ENCODE assay signal across 8 mouse cellular contexts in genomic region chr13:51930301-51930747, GRCm38 (mm10).
A peak's percentile ranks its signal among the peaks of the same experiment; 100 is the strongest.
DNase-seq lines count a peak whose midpoint lies in the region; ATAC-seq and TF ChIP-seq lines count a peak whose summit lies in the region.
"Had no signal": no experiment of that assay in that cellular context is flagged by ENCODE, and none has a peak within 500 bp of the region (broad histone marks: within the 10 kb centered on the region; RNA-seq: fewer than 3 reads in every experiment).

No protein-coding gene starts in this region.

- H3K4me3 ChIP-seq in liver, adult 2 months (ENCODE audit: insufficient read depth, low read depth, low read length): no peak overlapping the region
- H3K4me3 ChIP-seq in embryonic facial prominence, embryonic 15.5 days (replicated peaks): no peak overlapping the region
- no peak overlapping the region for H3K4me3 ChIP-seq in hindbrain, embryonic 13.5 days
- H3K4me3 ChIP-seq: myocyte had no signal

- H3K9ac ChIP-seq in liver, adult 2 months (ENCODE audit: low read depth, low read length): no peak overlapping the region
- no peak overlapping the region for H3K9ac ChIP-seq in embryonic facial prominence, embryonic 15.5 days
- H3K9ac ChIP-seq in hindbrain, embryonic 13.5 days: no peak overlapping the region

- peak; percentile 11 for DNase-seq in liver, adult 2 months (ENCODE audit: extremely low read depth, low read depth, low spot score)
- DNase-seq in liver: no peak
- DNase-seq in adrenal gland, postnatal 36 days: peak; percentile 42 to 66
- DNase-seq in right cerebral cortex, postnatal 36 days (ENCODE audit: low spot score in 2 of 2): peak; percentile 14 to 22

- no peaks in the 10 kb centered on the region for H3K4me1 ChIP-seq in liver, adult 2 months (ENCODE audit: control insufficient read depth, insufficient read depth, low read length)
- peaks cover 7% of the 10 kb centered on the region for H3K4me1 ChIP-seq in embryonic facial prominence, embryonic 15.5 days
- peaks cover 27% of the 10 kb centered on the region for H3K4me1 ChIP-seq in hindbrain, embryonic 13.5 days (replicated peaks)

- no peaks in the 10 kb centered on the region for H3K9me3 ChIP-seq in embryonic facial prominence, embryonic 15.5 days (replicated peaks)
- no peaks in the 10 kb centered on the region for H3K9me3 ChIP-seq in hindbrain, embryonic 13.5 days

- TF ChIP-seq CTCF in liver, adult 2 months (IDR thresholded peaks at IDR 0.05; ENCODE audit: low read depth, low read length): no peak

- TF ChIP-seq POLR2A in liver, adult 2 months (IDR thresholded peaks at IDR 0.05; ENCODE audit: extremely low read depth, insufficient read depth, low read length): no peak

- H3K4me2 ChIP-seq in embryonic facial prominence, embryonic 15.5 days (replicated peaks): no peak overlapping the region
- H3K4me2 ChIP-seq in hindbrain, embryonic 13.5 days: no peak overlapping the region

- H3K27ac ChIP-seq in liver, adult 2 months (replicated peaks; ENCODE audit: insufficient read depth, low read depth, low read length): no peak overlapping the region
- H3K27ac ChIP-seq in embryonic facial prominence, embryonic 15.5 days (replicated peaks): 0 out of 2 replicates have a peak overlapping the region, but pooled peaks have one; percentile 13
- H3K27ac ChIP-seq in hindbrain, embryonic 13.5 days: no peak overlapping the region

- no peaks in the 10 kb centered on the region for H3K36me3 ChIP-seq in liver, adult 2 months (ENCODE audit: control insufficient read depth, insufficient read depth, low read length)
- no peaks in the 10 kb centered on the region for H3K36me3 ChIP-seq in embryonic facial prominence, embryonic 15.5 days
- no peaks in the 10 kb centered on the region for H3K36me3 ChIP-seq in hindbrain, embryonic 13.5 days

- H3K27me3 ChIP-seq in liver, adult 2 months (ENCODE audit: control insufficient read depth, insufficient read depth, low read length): no peaks in the 10 kb centered on the region
- H3K27me3 ChIP-seq in embryonic facial prominence, embryonic 15.5 days: no peaks in the 10 kb centered on the region
- peaks cover 52% of the 10 kb centered on the region for H3K27me3 ChIP-seq in hindbrain, embryonic 13.5 days

- 75% methylated on average over 6 of the region's 6 CpGs for WGBS in liver, adult 2 months
- WGBS in embryonic facial prominence, embryonic 15.5 days: 25% methylated on average over 6 of the region's 6 CpGs
- 36% methylated on average over 6 of the region's 6 CpGs for WGBS in hindbrain, embryonic 13.5 days

- no peak; the same call in 1 of the 2 replicates for ATAC-seq in embryonic facial prominence, embryonic 15.5 days (ENCODE audit: insufficient number of reproducible peaks, low FRiP score, low TSS enrichment, low read depth)
- ATAC-seq in hindbrain, embryonic 13.5 days (ENCODE audit: low FRiP score): peak; percentile 52; the same call in 1 of the 2 replicates
- no peak for ATAC-seq in monocyte, adult 5-6 weeks (replicated peaks; ENCODE audit: insufficient number of reproducible peaks, low FRiP score, low TSS enrichment, poor library complexity, severe bottlenecking)

- H3K79me2 ChIP-seq in liver, adult 2 months (ENCODE audit: control insufficient read depth, insufficient read depth, low read length): no peaks in the 10 kb centered on the region
